Mouse (Mus musculus): ENCODE measurements around the gene Srsf7. TPM values are rescaled to one million over a fixed set of nuclear protein-coding genes. Genes with fewer than 3 reads are reported as not detected.
A peak's percentile ranks its signal among the peaks of the same experiment; 100 is the strongest.
"Not testable (repeated sequence)": the region's sequence is repeated elsewhere in the genome, so short reads cannot be mapped to it uniquely, and the experiment has no call there.

Srsf7 gene
- polyA plus RNA-seq, 1 experiment from 2014 or later, result 756 TPM

GRCm38 (mm10) chr17:80235477-80235876, 28.4 kb upstream of the Srsf7 start:
- no peak overlapping the region for H3K9ac ChIP-seq (ENCODE audit: low read depth, low read length)
- ATAC-seq (ENCODE audit: low FRiP score, low TSS enrichment), result no peak
- H3K9me3 ChIP-seq (ENCODE audit: control insufficient read depth, low read length), result no peaks in the 10 kb centered on the region
- no peaks in the 10 kb centered on the region for H3K27me3 ChIP-seq (ENCODE audit: control insufficient read depth, insufficient read depth, low read length)
- H3K4me2 ChIP-seq (replicated peaks; ENCODE audit: low read depth, low read length), result no peak overlapping the region
- no peak overlapping the region for H3K4me3 ChIP-seq (ENCODE audit: low read length)
- 74% methylated on average over 3 of the region's 3 CpGs for WGBS
- no peaks in the 10 kb centered on the region for H3K4me1 ChIP-seq (ENCODE audit: control insufficient read depth, insufficient read depth, low read length)
- H3K36me3 ChIP-seq (ENCODE audit: control insufficient read depth, insufficient read depth, low read length), result peaks cover 15% of the 10 kb centered on the region
- no peak overlapping the region for H3K27ac ChIP-seq (ENCODE audit: low read depth, low read length)

DNA sequence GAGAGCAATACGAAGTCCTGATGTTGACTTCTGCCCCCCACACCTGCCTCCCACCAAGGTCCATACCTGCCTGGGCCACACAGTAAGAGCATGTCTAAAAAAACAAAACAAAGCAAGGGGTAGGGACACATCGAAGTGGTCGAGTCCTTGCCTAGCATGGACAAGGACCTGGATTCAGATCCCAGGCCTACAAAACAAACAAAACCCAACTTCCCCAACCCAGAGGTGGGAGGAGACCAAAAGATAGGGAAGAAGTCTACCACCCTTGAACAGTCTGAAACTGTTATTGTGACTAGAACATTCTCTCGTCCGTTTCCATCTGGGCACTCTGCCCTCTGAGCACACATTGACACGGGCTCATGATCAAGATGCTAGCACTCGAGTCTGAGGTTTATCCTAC, 27.3 kb upstream of the Srsf7 start:
- no peak overlapping the region for H3K4me2 ChIP-seq (replicated peaks; ENCODE audit: low read depth, low read length)
- peaks cover 11% of the 10 kb centered on the region for H3K36me3 ChIP-seq (ENCODE audit: control insufficient read depth, insufficient read depth, low read length)
- no peak for ATAC-seq (ENCODE audit: low FRiP score, low TSS enrichment)
- no peak overlapping the region for H3K9ac ChIP-seq (ENCODE audit: low read depth, low read length)
- H3K27me3 ChIP-seq (ENCODE audit: control insufficient read depth, insufficient read depth, low read length), result no peaks in the 10 kb centered on the region
- no peak overlapping the region for H3K4me3 ChIP-seq (ENCODE audit: low read length)
- WGBS, result 68% methylated on average over 7 of the region's 7 CpGs
- H3K9me3 ChIP-seq (ENCODE audit: control insufficient read depth, low read length), result no peaks in the 10 kb centered on the region
- H3K4me1 ChIP-seq (ENCODE audit: control insufficient read depth, insufficient read depth, low read length), result no peaks in the 10 kb centered on the region
- H3K27ac ChIP-seq (ENCODE audit: low read depth, low read length), result no peak overlapping the region

DNA sequence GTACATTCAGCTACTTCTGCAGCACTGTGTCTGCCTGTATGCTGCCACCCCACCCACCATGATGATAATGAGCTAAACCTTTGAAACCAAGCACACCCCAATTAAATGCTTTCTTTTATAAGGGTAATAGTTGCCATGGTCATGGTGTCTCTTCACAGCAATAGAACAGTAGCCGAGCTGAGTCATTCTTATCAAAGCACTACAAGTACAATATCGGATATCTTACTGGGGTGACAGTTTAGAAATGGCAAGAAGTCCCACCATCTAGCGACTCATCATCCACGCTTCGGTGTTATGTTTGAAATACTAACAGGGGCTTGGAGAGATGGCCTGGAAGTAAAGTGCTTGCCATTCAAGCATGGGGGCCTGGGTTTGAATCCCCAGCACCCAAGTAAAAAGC, 26.7 kb upstream of the Srsf7 start:
- no peaks in the 10 kb centered on the region for H3K9me3 ChIP-seq (ENCODE audit: control insufficient read depth, low read length)
- no peak overlapping the region for H3K4me3 ChIP-seq (ENCODE audit: low read length)
- no peak overlapping the region for H3K4me2 ChIP-seq (replicated peaks; ENCODE audit: low read depth, low read length)
- H3K4me1 ChIP-seq (ENCODE audit: control insufficient read depth, insufficient read depth, low read length), result no peaks in the 10 kb centered on the region
- H3K27ac ChIP-seq (ENCODE audit: low read depth, low read length), result no peak overlapping the region
- H3K27me3 ChIP-seq (ENCODE audit: control insufficient read depth, insufficient read depth, low read length), result no peaks in the 10 kb centered on the region
- no peak for ATAC-seq (ENCODE audit: low FRiP score, low TSS enrichment)
- H3K9ac ChIP-seq (ENCODE audit: low read depth, low read length), result no peak overlapping the region
- WGBS, result 91% methylated on average over 5 of the region's 5 CpGs
- peaks cover 7% of the 10 kb centered on the region for H3K36me3 ChIP-seq (ENCODE audit: control insufficient read depth, insufficient read depth, low read length)

GRCm38 (mm10) chr17:80229396-80229795, 22.3 kb upstream of the Srsf7 start:
- Histone ChIP-seq H3K27ac (ENCODE audit: low read depth, low read length) (no peak overlapping the region), H3K9me3 (ENCODE audit: control insufficient read depth, low read length) (no peaks in the 10 kb centered on the region), H3K4me2 (replicated peaks; ENCODE audit: low read depth, low read length) (no peak overlapping the region), H3K36me3 (ENCODE audit: control insufficient read depth, insufficient read depth, low read length) (0 out of 2 replicates have a peak, but pooled peaks cover 3% of the 10 kb centered on the region), H3K4me1 (ENCODE audit: control insufficient read depth, insufficient read depth, low read length) (no peaks in the 10 kb centered on the region), H3K4me3 (ENCODE audit: low read length) (no peak overlapping the region), H3K27me3 (ENCODE audit: control insufficient read depth, insufficient read depth, low read length) (no peaks in the 10 kb centered on the region), H3K9ac (ENCODE audit: low read depth, low read length) (no peak overlapping the region)
- no peak for ATAC-seq (ENCODE audit: low FRiP score, low TSS enrichment)
- WGBS, result 86% methylated on average over 2 of the region's 2 CpGs

- peak overlapping the region; percentile 47 for H3K4me3 ChIP-seq (ENCODE audit: low read length)
- not testable (repeated sequence) for ATAC-seq (ENCODE audit: low FRiP score, low TSS enrichment); H3K4me1 ChIP-seq (ENCODE audit: control insufficient read depth, insufficient read depth, low read length); H3K27me3 ChIP-seq (ENCODE audit: control insufficient read depth, insufficient read depth, low read length); H3K9me3 ChIP-seq (ENCODE audit: control insufficient read depth, low read length); H3K36me3 ChIP-seq (ENCODE audit: control insufficient read depth, insufficient read depth, low read length)
- peak overlapping the region; percentile 69 for H3K4me2 ChIP-seq (replicated peaks; ENCODE audit: low read depth, low read length)
- peak overlapping the region; percentile 69; the same call in 1 of the 2 replicates for H3K27ac ChIP-seq (ENCODE audit: low read depth, low read length)
- peak overlapping the region; percentile 71; the same call in 1 of the 2 replicates for H3K9ac ChIP-seq (ENCODE audit: low read depth, low read length)
- WGBS, result 43% methylated on average over 4 of the region's 5 CpGs
These were observed 18.0 kb upstream of the Srsf7 start for GRCm38 (mm10) chr17:80225142-80225541.

DNA sequence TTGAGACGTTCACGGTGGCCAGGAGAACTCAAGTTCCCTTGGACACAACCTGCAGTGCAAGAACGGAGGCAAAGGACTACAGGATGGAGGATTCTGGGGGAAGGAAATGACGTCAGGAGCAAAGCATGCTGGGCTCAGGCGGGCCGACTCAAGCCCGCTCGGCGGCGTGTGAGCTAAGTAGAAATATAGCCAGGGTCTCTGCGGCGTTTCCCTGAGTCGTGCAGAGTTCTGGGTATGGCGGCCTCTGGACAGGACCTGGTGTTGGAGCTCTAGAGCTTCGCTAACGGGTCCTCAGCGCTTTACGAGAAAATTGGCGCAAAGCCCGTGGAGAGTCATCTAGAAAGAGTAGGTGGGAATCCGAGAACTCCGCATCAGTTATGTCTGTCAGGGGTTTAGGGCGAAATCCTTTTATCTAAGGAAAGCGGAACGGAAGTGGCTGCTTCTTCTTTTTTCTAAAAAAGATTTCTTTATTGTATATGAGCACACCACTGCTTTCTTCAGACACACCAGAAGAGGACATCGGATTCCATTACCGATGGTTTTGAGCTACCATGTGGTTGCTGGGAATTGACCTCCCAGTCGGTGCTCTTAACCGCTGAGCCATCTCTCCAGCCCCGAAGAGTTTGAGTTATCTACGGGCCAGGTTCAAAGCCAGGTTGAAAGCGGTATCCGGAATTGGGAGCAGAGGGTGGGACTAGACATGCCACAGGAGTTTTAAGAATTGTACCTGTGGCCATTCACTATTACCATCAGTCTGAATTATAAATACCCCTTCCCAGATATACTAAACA, 17.4 kb upstream of the Srsf7 start, which contains the start of gene Gemin6:
TSS of gene Gemin6 (plus strand) at position 116 of the 791 bp plus-strand sequence.
- ATAC-seq (ENCODE audit: low FRiP score, low TSS enrichment), result peak; percentile 95
- Histone ChIP-seq H3K4me3 (ENCODE audit: low read length) (peak within 1 kb of the TSS; percentile 47), H3K9me3 (ENCODE audit: control insufficient read depth, low read length) (no peaks in the 10 kb centered on the region), H3K27me3 (ENCODE audit: control insufficient read depth, insufficient read depth, low read length) (no peaks in the 10 kb centered on the region), H3K9ac (ENCODE audit: low read depth, low read length) (peak within 1 kb of the TSS; percentile 71), H3K4me2 (replicated peaks; ENCODE audit: low read depth, low read length) (peak within 1 kb of the TSS; percentile 69), H3K36me3 (ENCODE audit: control insufficient read depth, insufficient read depth, low read length) (0 out of 2 replicates have a peak, but pooled peaks cover 3% of the 10 kb centered on the region), H3K27ac (ENCODE audit: low read depth, low read length) (peak within 1 kb of the TSS; percentile 69), H3K4me1 (ENCODE audit: control insufficient read depth, insufficient read depth, low read length) (no peaks in the 10 kb centered on the region)
- WGBS, result under 1% methylated on average over 33 of the region's 33 CpGs

- H3K4me2 ChIP-seq (replicated peaks; ENCODE audit: low read depth, low read length), result peak overlapping the region; percentile 69
- no peaks in the 10 kb centered on the region for H3K27me3 ChIP-seq (ENCODE audit: control insufficient read depth, insufficient read depth, low read length)
- H3K9me3 ChIP-seq (ENCODE audit: control insufficient read depth, low read length), result no peaks in the 10 kb centered on the region
- H3K9ac ChIP-seq (ENCODE audit: low read depth, low read length), result peak overlapping the region; percentile 71; the same call in 1 of the 2 replicates
- 0 out of 2 replicates have a peak, but pooled peaks cover 3% of the 10 kb centered on the region for H3K36me3 ChIP-seq (ENCODE audit: control insufficient read depth, insufficient read depth, low read length)
- peak overlapping the region; percentile 47 for H3K4me3 ChIP-seq (ENCODE audit: low read length)
- ATAC-seq (ENCODE audit: low FRiP score, low TSS enrichment), result peak; percentile 37; the same call in 1 of the 2 replicates
- H3K27ac ChIP-seq (ENCODE audit: low read depth, low read length), result peak overlapping the region; percentile 69; the same call in 1 of the 2 replicates
- WGBS, result 14% methylated on average over 9 of the region's 9 CpGs
- no peaks in the 10 kb centered on the region for H3K4me1 ChIP-seq (ENCODE audit: control insufficient read depth, insufficient read depth, low read length)
These were observed 16.7 kb upstream of the Srsf7 start for GRCm38 (mm10) chr17:80223829-80224228.

DNA sequence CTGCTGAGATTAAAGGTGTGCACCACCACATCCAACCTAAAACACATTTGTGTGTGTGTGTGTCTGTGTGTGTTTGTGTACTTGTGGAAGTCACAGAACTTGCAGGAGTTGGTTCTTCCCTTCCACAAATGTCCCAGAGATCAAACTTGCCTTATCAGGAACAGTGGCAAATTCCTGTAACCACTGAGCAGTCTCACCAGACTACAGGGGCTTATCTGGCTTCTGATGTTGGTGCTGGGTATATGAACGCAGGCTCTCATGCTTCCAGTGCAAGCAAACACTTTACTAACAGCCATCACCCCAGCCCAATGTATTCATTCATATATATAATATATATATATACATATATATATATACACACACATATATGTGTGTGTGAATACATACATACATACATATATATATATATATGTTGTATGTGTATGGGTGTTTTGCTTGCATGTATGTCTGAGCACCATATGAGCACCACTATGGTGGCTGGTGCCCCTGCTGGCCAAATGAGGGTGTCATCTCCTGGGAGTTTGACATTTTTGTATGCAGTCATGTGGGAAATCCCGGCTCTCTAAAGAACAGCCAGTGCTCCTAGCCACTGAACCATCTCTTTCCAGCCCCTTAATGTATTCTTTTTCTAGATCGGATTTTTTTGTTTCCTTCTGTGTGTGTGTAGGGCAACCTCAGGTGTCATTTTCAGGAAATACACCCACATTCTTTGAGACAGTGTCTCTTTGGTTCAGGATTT, 15.0 kb upstream of the Srsf7 start:
- Histone ChIP-seq H3K4me1 (ENCODE audit: control insufficient read depth, insufficient read depth, low read length) (no peaks in the 10 kb centered on the region), H3K4me3 (ENCODE audit: low read length) (no peak overlapping the region), H3K4me2 (replicated peaks; ENCODE audit: low read depth, low read length) (no peak overlapping the region), H3K27ac (ENCODE audit: low read depth, low read length) (no peak overlapping the region), H3K9me3 (ENCODE audit: control insufficient read depth, low read length) (no peaks in the 10 kb centered on the region), H3K36me3 (ENCODE audit: control insufficient read depth, insufficient read depth, low read length) (no peaks in the 10 kb centered on the region), H3K27me3 (ENCODE audit: control insufficient read depth, insufficient read depth, low read length) (no peaks in the 10 kb centered on the region), H3K9ac (ENCODE audit: low read depth, low read length) (no peak overlapping the region)
- no peak for ATAC-seq (ENCODE audit: low FRiP score, low TSS enrichment)
- WGBS, result 69% methylated on average over 3 of the region's 3 CpGs

GRCm38 (mm10) chr17:80221202-80221601, 14.1 kb upstream of the Srsf7 start:
- H3K4me3 ChIP-seq (ENCODE audit: low read length), result no peak overlapping the region
- no peaks in the 10 kb centered on the region for H3K27me3 ChIP-seq (ENCODE audit: control insufficient read depth, insufficient read depth, low read length)
- no peak overlapping the region for H3K27ac ChIP-seq (ENCODE audit: low read depth, low read length)
- no peaks in the 10 kb centered on the region for H3K36me3 ChIP-seq (ENCODE audit: control insufficient read depth, insufficient read depth, low read length)
- ATAC-seq (ENCODE audit: low FRiP score, low TSS enrichment), result no peak
- H3K9me3 ChIP-seq (ENCODE audit: control insufficient read depth, low read length), result no peaks in the 10 kb centered on the region
- H3K4me1 ChIP-seq (ENCODE audit: control insufficient read depth, insufficient read depth, low read length), result no peaks in the 10 kb centered on the region
- no peak overlapping the region for H3K4me2 ChIP-seq (replicated peaks; ENCODE audit: low read depth, low read length)
- 66% methylated on average over 9 of the region's 9 CpGs for WGBS
- no peak overlapping the region for H3K9ac ChIP-seq (ENCODE audit: low read depth, low read length)

Measured in kidney, embryonic 14.5 days (tissue).